Mouse (Mus musculus) bone marrow, adult 2 months (tissue): ENCODE results near the gene Usmg5.

Experiments
- CTCF ChIP-seq: fragments of 200-500 bp; IDR thresholded peaks from 2 replicates; pipeline ENCODE4 v1.5.1; 2011; ENCODE audit warnings: low read length, control low read depth; ENCODE audit not compliant: control insufficient read depth, insufficient read depth
- POLR2A ChIP-seq: fragments of 200-500 bp; IDR thresholded peaks from 2 replicates; pipeline ENCODE4 v1.6.1; 2011; ENCODE audit warnings: low read depth, mild to moderate bottlenecking, control low read depth, low read length, borderline replicate concordance; ENCODE audit not compliant: control insufficient read depth

- TF ChIP-seq POLR2A (no peak), CTCF (no peak)
Observed at GRCm38 (mm10) chr19:47104641-47105271, 14.3 kb upstream of the Usmg5 start.
